Mouse (Mus musculus) stomach, postnatal 0 days (tissue): Measurements from ENCODE around the gene Qrich1.

Source experiments
- CTCF ChIP-seq: IDR thresholded peaks from 2 replicates; pipeline ENCODE4 v1.5.1; 2016; ENCODE audit warnings: antibody characterized with exemption, low read depth, mild to moderate bottlenecking, moderate library complexity
- EP300 ChIP-seq: optimal IDR thresholded peaks from 2 replicates; pipeline ENCODE3; 2016; ENCODE audit warnings: antibody characterized with exemption

DNA sequence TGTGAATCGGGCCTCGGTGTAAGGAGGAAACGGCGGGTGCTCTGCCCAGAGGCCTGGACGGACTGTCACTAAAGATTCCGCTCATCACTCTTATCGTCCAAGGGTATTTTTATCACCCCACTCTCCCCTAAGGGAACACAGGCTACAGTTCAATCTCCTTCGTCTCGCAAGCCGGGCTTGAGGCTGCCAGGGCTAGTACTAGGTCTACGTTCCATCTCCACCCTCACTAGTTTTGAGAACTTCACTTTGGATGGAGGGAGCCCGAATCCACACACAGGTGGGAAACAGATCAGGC lies 25.4 kb upstream of the Qrich1 start:
- no peak for TF ChIP-seq EP300
- no peak for TF ChIP-seq CTCF
